ENCODE assay signal across 8 mouse cellular contexts in the genomic region with DNA sequence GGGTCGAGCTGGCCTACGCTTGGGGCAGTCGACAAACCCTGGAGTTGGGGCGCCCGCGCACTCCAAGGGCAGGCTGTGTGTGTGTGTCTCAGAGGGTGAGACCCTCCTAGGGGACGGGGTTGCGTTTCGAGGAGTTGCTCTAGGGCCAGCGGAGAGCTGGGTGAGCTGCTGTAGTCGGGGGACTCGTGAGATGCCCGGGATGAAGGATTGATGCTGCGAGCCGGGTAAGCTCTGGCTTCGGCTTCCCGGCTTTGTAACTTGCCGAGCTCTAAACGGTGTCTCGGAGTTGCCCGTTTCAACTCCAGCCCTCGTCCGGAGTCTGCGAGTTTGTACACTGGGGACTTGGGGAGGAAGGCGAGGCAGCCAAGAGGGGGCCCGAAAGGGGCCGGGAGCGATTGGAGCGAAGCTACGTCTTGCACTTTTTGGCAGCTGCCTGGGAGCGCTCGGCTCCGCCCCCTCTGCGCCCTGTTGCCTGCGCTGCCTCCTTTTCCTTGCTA. TPM values are rescaled to one million over a fixed set of nuclear protein-coding genes. Genes with fewer than 3 reads are reported as not detected.
DNase-seq lines count a peak whose midpoint lies in the region; ATAC-seq and TF ChIP-seq lines count a peak whose summit lies in the region.

No protein-coding gene starts in this region.

- peaks cover 6% of the 10 kb centered on the region; the same call in 1 of the 2 replicates for H3K27me3 ChIP-seq in heart, embryonic 10.5 days (ENCODE audit: insufficient read depth, poor library complexity, severe bottlenecking)
- 0 out of 2 replicates have a peak, but pooled peaks cover 4% of the 10 kb centered on the region for H3K27me3 ChIP-seq in kidney, embryonic 15.5 days
- no peaks in the 10 kb centered on the region for H3K27me3 ChIP-seq in liver, adult 2 months (ENCODE audit: control insufficient read depth, insufficient read depth, low read length)
- no peaks in the 10 kb centered on the region for H3K27me3 ChIP-seq in myocyte (ENCODE audit: control insufficient read depth, insufficient read depth, insufficient read length)
- H3K27me3 ChIP-seq in stomach, embryonic 15.5 days (replicated peaks): no peaks in the 10 kb centered on the region

- TF ChIP-seq CTCF in bone marrow macrophage, adult 2 months (IDR thresholded peaks at IDR 0.05; ENCODE audit: low read depth, low read length): no peak
- no peak for TF ChIP-seq CTCF in embryonic fibroblast, embryonic 13.5 days (IDR thresholded peaks at IDR 0.05; ENCODE audit: borderline replicate concordance, insufficient read depth, low read length)
- TF ChIP-seq CTCF in liver, adult 2 months (IDR thresholded peaks at IDR 0.05; ENCODE audit: low read depth, low read length): no peak

- H3K4me1 ChIP-seq in bone marrow macrophage, adult 2 months (ENCODE audit: control insufficient read depth, insufficient read depth, low read length): no peaks in the 10 kb centered on the region
- H3K4me1 ChIP-seq in embryonic fibroblast, embryonic 13.5 days (ENCODE audit: control insufficient read depth, insufficient read depth, low read length): peaks cover 3% of the 10 kb centered on the region; the same call in 1 of the 2 replicates
- peaks cover 5% of the 10 kb centered on the region for H3K4me1 ChIP-seq in heart, embryonic 10.5 days
- H3K4me1 ChIP-seq in kidney, embryonic 15.5 days: peaks cover 14% of the 10 kb centered on the region
- H3K4me1 ChIP-seq in liver, adult 2 months (ENCODE audit: control insufficient read depth, insufficient read depth, low read length): no peaks in the 10 kb centered on the region
- no peaks in the 10 kb centered on the region for H3K4me1 ChIP-seq in stomach, embryonic 15.5 days

- no peaks in the 10 kb centered on the region for H3K9me3 ChIP-seq in heart, embryonic 10.5 days
- no peaks in the 10 kb centered on the region for H3K9me3 ChIP-seq in kidney, embryonic 15.5 days (replicated peaks)
- H3K9me3 ChIP-seq in stomach, embryonic 15.5 days: no peaks in the 10 kb centered on the region

- H3ac ChIP-seq in myocyte (ENCODE audit: control insufficient read depth, insufficient read length): peak overlapping the region; percentile 98

- TF ChIP-seq POLR2A in bone marrow macrophage, adult 2 months (IDR thresholded peaks at IDR 0.05; ENCODE audit: borderline replicate concordance, low read depth, low read length): no peak
- TF ChIP-seq POLR2A in embryonic fibroblast, embryonic 13.5 days (IDR thresholded peaks at IDR 0.05; ENCODE audit: low read depth, low read length): peak; percentile 85
- no peak for TF ChIP-seq POLR2A in liver, adult 2 months (IDR thresholded peaks at IDR 0.05; ENCODE audit: extremely low read depth, insufficient read depth, low read length)
- TF ChIP-seq POLR2A in myocyte (IDR thresholded peaks at IDR 0.05; ENCODE audit: insufficient read length, low read depth): no peak

- WGBS in heart, embryonic 10.5 days: under 1% methylated on average over 35 of the region's 35 CpGs
- WGBS in kidney, embryonic 15.5 days: 1% methylated on average over 35 of the region's 35 CpGs
- under 1% methylated on average over 35 of the region's 35 CpGs for whole genome bisulfite sequencing in liver, adult 2 months
- WGBS in stomach, embryonic 15.5 days: under 1% methylated on average over 35 of the region's 35 CpGs

- no peak overlapping the region for H3K27ac ChIP-seq in bone marrow macrophage, adult 2 months (ENCODE audit: insufficient read depth, low read depth, low read length)
- H3K27ac ChIP-seq in embryonic fibroblast, embryonic 13.5 days (ENCODE audit: insufficient read depth, low read length): peak overlapping the region; percentile 94
- peak overlapping the region; percentile 99 for H3K27ac ChIP-seq in heart, embryonic 10.5 days
- H3K27ac ChIP-seq in kidney, embryonic 15.5 days: peak overlapping the region; percentile 97
- no peak overlapping the region for H3K27ac ChIP-seq in liver, adult 2 months (replicated peaks; ENCODE audit: insufficient read depth, low read depth, low read length)
- peak overlapping the region; percentile 98 for H3K27ac ChIP-seq in stomach, embryonic 15.5 days

- peak overlapping the region; percentile 63 for H3K4me3 ChIP-seq in bone marrow macrophage, adult 2 months (ENCODE audit: insufficient read depth, low read length)
- peak overlapping the region; percentile 73 for H3K4me3 ChIP-seq in embryonic fibroblast, embryonic 13.5 days (ENCODE audit: insufficient read depth, low read length)
- peak overlapping the region; percentile 99 for H3K4me3 ChIP-seq in heart, embryonic 10.5 days
- H3K4me3 ChIP-seq in kidney, embryonic 15.5 days (replicated peaks): peak overlapping the region; percentile 92
- H3K4me3 ChIP-seq in liver, adult 2 months (ENCODE audit: insufficient read depth, low read depth, low read length): peak overlapping the region; percentile 97
- H3K4me3 ChIP-seq in myocyte: peak overlapping the region; percentile 41
- peak overlapping the region; percentile 91 for H3K4me3 ChIP-seq in stomach, embryonic 15.5 days (replicated peaks)

- peak; percentile 51 to 52 for DNase-seq in B cell, adult 2 months
- peak; percentile 84 for DNase-seq in heart, embryonic 10.5 days (ENCODE audit: low spot score)
- peak; percentile 37 for DNase-seq in liver, adult 2 months (ENCODE audit: extremely low read depth, low read depth, low spot score)

- ATAC-seq in kidney, embryonic 15.5 days (replicated peaks; ENCODE audit: low FRiP score): peak; percentile 61
- ATAC-seq in stomach, embryonic 15.5 days (ENCODE audit: insufficient read depth, low FRiP score, low read depth): peak; percentile 63

- H3K36me3 ChIP-seq in heart, embryonic 10.5 days: peaks cover 14% of the 10 kb centered on the region
- H3K36me3 ChIP-seq in kidney, embryonic 15.5 days: peaks cover 20% of the 10 kb centered on the region
- peaks cover 12% of the 10 kb centered on the region for H3K36me3 ChIP-seq in liver, adult 2 months (ENCODE audit: control insufficient read depth, insufficient read depth, low read length)
- no peaks in the 10 kb centered on the region for H3K36me3 ChIP-seq in myocyte (ENCODE audit: control insufficient read depth, insufficient read depth)
- peaks cover 9% of the 10 kb centered on the region for H3K36me3 ChIP-seq in stomach, embryonic 15.5 days

- peaks cover 3% of the 10 kb centered on the region; the same call in 1 of the 2 replicates for H3K79me2 ChIP-seq in liver, adult 2 months (ENCODE audit: control insufficient read depth, insufficient read depth, low read length)
- H3K79me2 ChIP-seq in myocyte (ENCODE audit: control insufficient read depth, insufficient read depth): peaks cover 25% of the 10 kb centered on the region

- H3K9ac ChIP-seq in kidney, embryonic 15.5 days: peak overlapping the region; percentile 98
- H3K9ac ChIP-seq in liver, adult 2 months (ENCODE audit: low read depth, low read length): peak overlapping the region; percentile 70
- peak overlapping the region; percentile 99 for H3K9ac ChIP-seq in stomach, embryonic 15.5 days

- peak overlapping the region; percentile 89 for H3K4me2 ChIP-seq in kidney, embryonic 15.5 days
- H3K4me2 ChIP-seq in myocyte (ENCODE audit: low read depth): peak overlapping the region; percentile 80
- peak overlapping the region; percentile 85 for H3K4me2 ChIP-seq in stomach, embryonic 15.5 days

TF ChIP-seq in myocyte, 11 proteins besides CTCF, POLR2A, EP300 and RAD21:
- TF ChIP-seq SRF (IDR thresholded peaks at IDR 0.05; ENCODE audit: control insufficient read depth, insufficient read length, low read depth) (no peak), MYOG (IDR thresholded peaks at IDR 0.05; ENCODE audit: control insufficient read depth in 1 of 3, insufficient read depth in 1 of 3, insufficient read length in 2 of 3, low read depth in 2 of 3) (peak in 1 of 3 experiments; percentile 10)

RNA-seq across cellular contexts. Expression of a gene that starts 6.6 kb away (rescaled TPM):
- 8.5 and 13.2 TPM in 2 replicates for polyA plus RNA-seq in bone marrow macrophage, adult 2 months (2012; ENCODE audit: insufficient read depth, insufficient read length, missing spikeins)
- polyA plus RNA-seq in embryonic fibroblast, embryonic 13.5 days (2011; ENCODE audit: insufficient read length, low read depth, missing spikeins): 32.3 and 36.1 TPM in 2 replicates
- 14.4 and 15.5 TPM in 2 replicates for polyA plus RNA-seq in heart, embryonic 10.5 days (2016; fragmentation: Nextera tagmentation; extraction: Ambion mirVana)
- polyA plus RNA-seq in kidney, embryonic 15.5 days (2015; fragmentation: Nextera tagmentation; extraction: Ambion mirVana): 20.5 and 20.6 TPM in 2 replicates
- 11.1 and 12.4 TPM in 2 replicates for total RNA-seq in liver, adult 2 months (2014; rRNA removed)
- 2.4 and 2.5 TPM in 2 replicates for polyA plus RNA-seq in liver, adult 2 months (2012; rRNA removed)
- polyA plus RNA-seq in myocyte (2012; fragmentation: generic; extraction: Trizol): 3.3 TPM
- 16.8 and 18.0 TPM in 2 replicates for polyA plus RNA-seq in stomach, embryonic 15.5 days (2015; fragmentation: Nextera tagmentation; extraction: Ambion mirVana)

Comparison
In these comparisons a context has a peak if more than half of its experiments do, and no peak if none do; other contexts are left out.
1. H3K27ac ChIP-seq: peak in embryonic fibroblast, embryonic 13.5 days (single experiment), heart, embryonic 10.5 days (single experiment), kidney, embryonic 15.5 days (single experiment) and stomach, embryonic 15.5 days (single experiment); none in bone marrow macrophage, adult 2 months (single experiment) and liver, adult 2 months (single experiment).
2. H3K4me3 ChIP-seq: peak in every context shown above with its lines; median percentile 99 in heart, embryonic 10.5 days; 97 in liver, adult 2 months; 92 in kidney, embryonic 15.5 days; 91 in stomach, embryonic 15.5 days; 73 in embryonic fibroblast, embryonic 13.5 days; 63 in bone marrow macrophage, adult 2 months; 41 in myocyte.
3. Peak in every context shown above with its lines, with median percentiles within 50 percentile points of each other: DNase-seq, H3K4me2 ChIP-seq and H3K9ac ChIP-seq.